Mouse (Mus musculus) cerebellum, adult 11-12 months (tissue): ENCODE measurements around the gene Mrpl12.

ENCODE experiments used
- DNase-seq: peaks from one replicate; pipeline ENCODE4 v3.0.0; 2022

The Mrpl12 gene

DNA sequence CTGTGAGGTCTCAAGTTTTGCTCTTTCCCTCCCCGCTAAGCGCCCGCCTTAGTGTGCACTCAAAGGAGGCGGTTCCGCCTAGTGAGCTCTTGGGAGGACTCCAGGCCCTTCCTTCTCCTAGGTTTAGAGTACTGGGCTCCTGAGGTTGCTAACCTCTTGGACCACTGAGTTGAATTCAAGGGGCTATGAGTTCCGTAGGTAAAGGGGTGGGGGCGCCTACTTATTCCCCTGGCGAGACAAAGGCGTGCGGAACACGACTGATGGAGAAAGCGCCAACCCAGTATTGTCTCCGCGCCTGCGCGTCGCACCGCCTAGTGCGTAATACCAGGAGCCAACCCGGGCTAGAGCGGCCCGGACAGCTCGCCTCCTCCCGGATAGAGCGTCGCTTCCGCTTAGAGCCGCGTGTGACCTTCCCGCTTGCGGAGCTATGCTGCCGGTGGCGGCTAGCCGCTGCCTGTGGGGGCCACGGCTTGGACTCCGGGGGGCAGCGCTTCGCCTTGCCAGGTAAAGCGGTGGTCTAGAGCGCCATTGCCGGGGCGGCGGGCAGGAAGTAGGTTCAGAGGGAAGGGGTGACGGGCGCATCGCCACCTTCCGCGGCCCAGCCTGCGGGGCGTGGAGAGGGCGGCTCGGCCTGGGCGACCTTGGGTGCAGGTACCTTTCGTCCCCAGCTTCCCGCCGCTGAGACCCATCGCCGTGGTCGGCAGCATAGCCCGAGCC, at the start of gene Mrpl12:
Gene Mrpl12, plus strand, starts transcription at position 349 of the 717 bp plus-strand sequence.
- DNase-seq, result peak; percentile 89

GRCm38 (mm10) chr11:120437152-120437856, 47.1 kb upstream of the Mrpl12 start, which contains the start of gene Nploc4:
Gene Nploc4 (minus strand): TSS chr11:120437708.
- DNase-seq, result peak; percentile 81

DNA sequence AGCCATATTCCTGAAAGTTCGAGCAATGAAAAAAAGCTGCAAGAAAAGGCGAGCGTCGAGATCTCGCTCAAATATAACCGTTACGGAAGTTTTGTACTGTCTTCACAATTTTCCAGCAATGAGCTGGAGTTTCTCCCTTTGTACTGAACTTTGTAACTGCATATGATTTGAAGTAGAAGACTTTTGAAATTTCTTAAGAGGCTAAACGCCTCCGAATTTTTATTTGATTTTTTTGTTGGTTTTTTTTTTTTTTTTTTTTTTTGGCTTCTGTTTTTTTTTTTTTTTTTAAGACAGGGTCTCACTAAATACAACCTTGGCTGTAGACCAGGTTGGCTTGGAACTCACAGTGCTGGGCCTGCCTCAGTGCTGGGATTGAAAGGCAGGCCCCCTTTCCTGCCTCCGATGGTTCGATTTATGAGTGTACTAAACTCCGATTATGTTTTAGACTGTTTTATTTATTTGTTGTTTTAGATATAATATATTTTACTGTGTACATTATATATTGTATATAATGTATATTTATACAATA, 46.5 kb upstream of the Mrpl12 start:
- no peak for DNase-seq

DNA sequence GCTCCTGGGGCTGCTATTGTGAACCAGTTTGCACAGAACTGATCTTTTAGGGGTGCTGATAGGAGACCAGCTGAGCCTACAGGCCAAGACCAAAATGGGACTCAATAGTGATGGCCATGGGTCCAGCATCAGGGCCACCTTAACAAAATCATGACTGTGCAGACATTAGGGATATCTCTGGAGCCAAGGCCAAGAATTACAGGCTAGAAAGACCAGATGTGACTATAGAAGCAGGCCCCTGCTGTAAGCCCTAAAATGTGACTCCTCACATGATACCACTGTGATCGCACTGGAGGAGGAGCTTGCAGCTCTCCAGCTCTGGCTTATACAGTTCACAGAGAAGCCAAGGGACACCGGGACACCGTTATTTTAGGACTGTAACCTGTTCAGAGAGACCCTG, 42.1 kb upstream of the Mrpl12 start, which contains the start of gene Tspan10:
Gene Tspan10, plus strand, starts transcription at position 301 of the 400 bp plus-strand sequence.
- DNase-seq, result no peak

DNA sequence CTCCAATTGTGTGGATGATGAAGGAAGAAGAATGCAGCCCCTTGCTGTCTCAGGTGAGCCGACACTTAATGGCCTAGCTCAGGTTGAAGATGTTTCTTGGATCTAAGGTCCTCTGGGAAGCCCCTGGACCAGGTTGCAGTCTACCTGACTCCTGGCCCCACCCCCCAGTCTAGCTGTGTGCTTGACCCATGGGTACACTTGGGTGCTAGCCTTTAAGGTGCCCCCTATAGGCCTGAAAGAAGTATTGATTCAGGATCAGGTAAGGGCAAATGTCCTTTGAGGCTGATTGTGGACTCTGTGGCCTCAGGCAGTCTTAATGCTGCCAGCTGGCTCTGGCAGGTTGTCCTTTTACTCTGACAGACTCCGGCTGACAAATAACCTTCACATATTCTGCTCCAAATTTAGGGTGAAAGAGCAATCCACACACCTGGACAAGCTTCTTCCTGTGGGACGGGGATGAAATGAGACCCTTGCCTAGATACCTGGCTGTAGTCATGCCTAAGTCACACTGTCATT, 41.6 kb upstream of the Mrpl12 start:
- no peak for DNase-seq

DNA sequence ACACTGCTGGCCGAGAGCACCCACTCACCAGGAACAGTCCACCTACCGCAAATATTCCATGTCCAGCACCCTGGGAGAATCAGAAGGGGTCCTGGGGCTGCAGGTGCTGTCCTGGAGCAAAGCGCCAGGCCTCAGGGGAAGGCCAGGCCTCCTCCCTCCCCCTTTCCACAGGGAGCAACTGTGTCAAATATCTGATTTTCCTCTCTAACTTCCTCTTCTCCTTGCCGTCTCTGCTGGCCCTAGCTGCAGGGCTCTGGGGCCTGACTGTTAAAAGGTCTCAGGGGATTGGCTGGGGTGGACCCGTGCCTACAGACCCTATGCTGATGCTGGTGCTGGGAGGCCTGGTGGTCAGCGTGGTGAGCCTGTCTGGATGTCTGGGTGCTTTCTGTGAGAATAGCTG, 40.3 kb upstream of the Mrpl12 start:
- no peak for DNase-seq

DNA sequence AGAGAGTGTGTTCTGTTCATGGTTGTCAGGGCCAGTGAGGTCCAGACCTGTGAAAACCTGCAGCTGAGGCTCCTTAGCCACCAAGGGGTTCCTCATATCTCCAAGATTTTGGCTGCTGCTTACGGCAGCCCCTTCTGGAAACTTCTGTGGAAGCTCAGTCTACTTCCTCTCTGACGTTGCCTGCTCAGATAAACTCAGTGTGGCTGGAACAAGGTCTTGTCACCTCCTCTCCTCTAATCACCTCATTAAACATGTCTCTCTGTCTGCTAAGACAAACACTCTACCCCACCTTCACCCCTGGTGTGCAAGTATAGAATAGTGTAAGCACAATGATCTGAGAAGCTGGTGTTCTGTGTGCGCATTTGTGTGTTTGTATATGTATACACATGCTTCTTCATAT, 38.9 kb upstream of the Mrpl12 start:
- no peak for DNase-seq

DNA sequence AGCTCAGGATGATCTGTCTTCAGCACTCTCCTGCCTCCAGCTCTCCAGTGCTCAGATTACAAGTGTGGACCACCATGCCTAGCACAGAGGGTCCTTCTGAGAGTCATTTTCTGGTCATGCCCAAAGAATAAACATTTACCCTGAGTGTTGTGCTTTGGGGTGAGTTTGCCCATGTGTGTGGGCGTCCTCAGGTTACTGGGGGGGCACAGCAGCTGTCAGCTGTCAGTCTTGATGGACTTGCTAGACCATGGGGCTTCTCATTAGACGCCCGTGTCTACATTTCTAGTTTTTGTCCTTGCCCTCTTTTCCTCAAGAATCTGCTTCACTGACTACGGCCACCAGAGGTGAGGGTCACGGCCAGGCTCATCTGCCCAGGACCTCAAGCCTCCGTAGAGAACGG, 37.2 kb upstream of the Mrpl12 start:
- no peak for DNase-seq

- no peak for DNase-seq
Measured at GRCm38 (mm10) chr11:120452246-120452645, 32.2 kb upstream of the Mrpl12 start.

- no peak for DNase-seq
Measured at GRCm38 (mm10) chr11:120453306-120453705, 31.1 kb upstream of the Mrpl12 start, which contains the start of gene Pde6g. Gene Pde6g (minus strand): TSS chr11:120453500.

- DNase-seq, result no peak
Measured at GRCm38 (mm10) chr11:120454965-120455364, 29.4 kb upstream of the Mrpl12 start.

DNA sequence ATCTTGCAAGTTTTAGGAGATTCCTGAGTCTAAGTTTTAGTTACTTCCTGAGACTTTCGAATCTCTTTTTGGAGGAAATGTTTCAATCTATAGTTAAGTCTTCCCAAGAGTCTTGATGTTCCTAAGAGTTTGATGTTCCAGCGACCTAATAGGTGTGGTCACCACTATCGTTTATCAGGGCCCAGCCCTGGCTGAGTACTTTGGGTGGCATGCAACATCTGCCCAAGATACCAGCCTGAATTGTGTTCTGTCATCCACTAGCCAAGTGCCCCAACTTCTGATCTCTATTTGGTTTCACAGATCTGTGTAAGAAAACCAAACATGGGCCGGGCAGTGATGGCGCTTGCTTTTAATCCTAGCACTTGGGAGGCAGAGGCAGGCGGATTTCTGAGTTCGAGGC, 29.0 kb upstream of the Mrpl12 start:
- no peak for DNase-seq

DNA sequence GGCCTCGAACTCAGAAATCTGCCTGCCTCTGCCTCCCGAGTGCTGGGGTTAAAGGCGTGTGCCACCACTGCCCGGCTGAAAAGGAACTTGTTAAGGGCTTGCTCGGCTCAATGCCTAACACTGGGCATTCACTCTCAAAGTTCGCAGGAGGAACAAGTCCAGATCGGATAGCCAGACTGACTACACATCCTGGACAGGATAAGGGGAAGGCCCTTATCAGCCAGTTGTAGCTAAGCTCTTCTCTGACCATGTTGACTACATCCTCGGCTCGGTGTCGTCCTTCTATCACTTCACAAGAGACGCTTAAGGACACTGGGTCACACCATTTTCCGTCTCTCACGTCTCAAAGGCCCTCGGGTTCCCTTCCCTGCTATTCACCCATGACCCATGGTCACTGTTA, 27.0 kb upstream of the Mrpl12 start:
- no peak for DNase-seq

GRCm38 (mm10) chr11:120457772-120458751, 26.4 kb upstream of the Mrpl12 start, which contains the start of the genes Oxld1 and Ccdc137:
Gene Oxld1 (minus strand): TSS chr11:120458068.
Gene Ccdc137 (plus strand): TSS chr11:120458115.
- DNase-seq, result peak; percentile 65

- DNase-seq, result no peak
Measured at GRCm38 (mm10) chr11:120458847-120459597, 25.4 kb upstream of the Mrpl12 start.

- DNase-seq, result no peak
Measured at GRCm38 (mm10) chr11:120463536-120463935, 20.9 kb upstream of the Mrpl12 start.

GRCm38 (mm10) chr11:120464365-120464764, 20.0 kb upstream of the Mrpl12 start:
- DNase-seq, result no peak

DNA sequence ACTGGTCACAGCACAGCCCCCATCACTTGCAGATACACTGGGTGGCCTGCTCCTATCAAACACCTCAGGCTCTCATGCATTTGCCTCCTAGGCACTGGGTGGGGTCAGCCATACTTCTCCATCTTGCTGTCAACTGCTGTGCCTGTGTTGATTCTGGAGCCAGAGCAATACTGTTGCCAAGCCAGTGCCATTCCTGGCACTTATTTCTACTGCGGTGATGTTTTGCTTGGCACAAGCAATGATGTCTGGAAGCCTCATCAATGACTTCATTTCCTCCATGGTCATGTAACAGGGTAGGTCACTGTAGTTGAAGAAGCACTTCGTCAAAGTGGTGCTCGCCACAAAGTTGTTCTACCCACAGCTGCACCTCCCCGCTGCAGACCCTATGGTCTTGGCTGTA, 18.9 kb upstream of the Mrpl12 start:
- DNase-seq, result no peak

GRCm38 (mm10) chr11:120467051-120467735, 17.2 kb upstream of the Mrpl12 start, which contains the start of gene Arl16:
Gene Arl16 (minus strand): TSS chr11:120467607.
- DNase-seq, result peak; percentile 94

GRCm38 (mm10) chr11:120467736-120468092, 16.7 kb upstream of the Mrpl12 start:
- no peak for DNase-seq

- DNase-seq, result no peak
Measured at GRCm38 (mm10) chr11:120472052-120472451, 12.4 kb upstream of the Mrpl12 start.
